Mouse (Mus musculus) heart, adult 11 months (tissue): Measurements from ENCODE around the gene Abl1.
A peak's percentile ranks its signal among the peaks of the same experiment; 100 is the strongest.

Experiments used
- DNase-seq: peaks from one replicate; pipeline ENCODE4 v3.0.0; 2022

Abl1 gene

GRCm38 (mm10) chr2:31790728-31791251 is 102.6 kb downstream of the Abl1 start:
- DNase-seq, result no peak

DNA sequence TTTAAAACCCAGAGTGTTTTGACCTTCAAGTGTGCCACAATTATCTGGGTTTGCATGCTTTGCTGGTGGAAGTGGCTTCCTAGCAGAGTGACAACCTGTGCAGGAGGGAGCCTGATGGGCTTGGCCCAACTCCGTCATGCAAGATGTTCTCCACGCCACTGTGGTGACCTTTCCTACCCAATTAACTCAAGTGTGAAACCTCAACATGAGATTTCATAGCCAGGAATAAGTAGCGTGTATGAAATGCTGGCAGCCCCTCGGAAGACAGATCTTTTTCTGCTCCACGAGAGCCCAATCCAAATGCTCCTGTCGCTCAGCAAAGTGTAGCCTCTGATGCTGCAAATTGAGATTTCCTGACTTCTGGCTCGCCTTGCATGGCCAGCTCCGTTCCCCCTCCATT is 103.1 kb downstream of the Abl1 start:
- no peak for DNase-seq

- no peak for DNase-seq
Observed at GRCm38 (mm10) chr2:31792611-31793010, 104.4 kb downstream of the Abl1 start.

DNA sequence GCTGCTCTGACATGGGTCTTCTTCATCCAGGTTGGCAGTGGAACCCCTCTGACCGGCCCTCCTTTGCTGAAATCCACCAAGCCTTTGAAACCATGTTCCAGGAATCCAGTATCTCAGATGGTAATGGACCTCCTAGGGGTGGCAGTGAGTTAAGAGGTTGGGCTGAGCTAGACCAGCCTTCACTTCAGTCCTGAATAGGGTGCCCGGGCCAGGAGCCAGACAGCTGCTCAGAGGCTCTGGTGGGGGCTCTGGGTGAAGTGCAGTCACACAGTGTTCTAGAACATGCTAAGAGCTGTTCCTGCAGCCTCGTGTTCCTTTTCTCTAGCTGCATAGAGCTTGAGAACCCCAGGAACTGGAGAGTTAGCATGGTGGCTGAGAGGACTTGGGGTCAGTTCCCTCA is 108.8 kb downstream of the Abl1 start:
- no peak for DNase-seq

- DNase-seq, result no peak
Observed at GRCm38 (mm10) chr2:31801416-31801815, 113.2 kb downstream of the Abl1 start.

- no peak for DNase-seq
Observed at GRCm38 (mm10) chr2:31802811-31803210, 114.6 kb downstream of the Abl1 start.

GRCm38 (mm10) chr2:31803480-31803879 is 115.3 kb downstream of the Abl1 start:
- no peak for DNase-seq

DNA sequence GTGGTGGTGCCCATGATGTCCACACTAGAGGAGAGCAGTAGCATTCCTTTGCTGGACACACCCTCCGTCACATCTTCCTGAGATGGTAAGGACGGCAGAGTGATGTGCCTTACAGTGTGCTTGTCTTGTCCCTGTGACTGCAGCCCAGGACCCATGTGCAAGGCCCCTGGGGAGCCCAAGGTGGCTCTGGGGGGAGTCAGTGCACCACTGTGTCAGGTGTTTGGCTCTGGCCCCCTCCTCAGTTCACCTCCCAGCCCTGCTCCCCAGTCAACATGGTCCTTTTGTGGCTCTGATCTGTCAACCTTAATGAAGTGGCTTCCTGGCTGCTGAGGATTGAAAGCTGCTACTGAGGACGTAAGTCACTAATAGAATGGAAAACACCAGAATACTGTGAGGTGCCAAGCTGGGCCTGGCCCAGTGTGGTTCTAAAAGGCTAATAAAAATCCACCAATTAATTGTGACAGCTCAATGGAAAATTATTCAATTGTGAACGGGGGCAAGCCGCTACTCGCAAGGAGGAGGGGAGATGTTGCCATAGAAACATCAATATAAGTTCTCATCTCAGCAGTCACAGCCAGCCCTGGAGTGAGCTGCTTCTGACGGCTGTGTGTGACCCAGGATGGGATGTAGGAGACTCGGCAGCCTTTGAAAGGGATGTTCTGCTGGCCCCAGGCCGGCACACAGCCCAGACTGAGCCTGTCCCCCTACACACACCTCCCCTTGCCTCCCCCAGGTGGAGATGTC is 118.6 kb downstream of the Abl1 start:
- no peak for DNase-seq

- no peak for DNase-seq
Observed at GRCm38 (mm10) chr2:31808410-31809357, 120.5 kb downstream of the Abl1 start.

DNA sequence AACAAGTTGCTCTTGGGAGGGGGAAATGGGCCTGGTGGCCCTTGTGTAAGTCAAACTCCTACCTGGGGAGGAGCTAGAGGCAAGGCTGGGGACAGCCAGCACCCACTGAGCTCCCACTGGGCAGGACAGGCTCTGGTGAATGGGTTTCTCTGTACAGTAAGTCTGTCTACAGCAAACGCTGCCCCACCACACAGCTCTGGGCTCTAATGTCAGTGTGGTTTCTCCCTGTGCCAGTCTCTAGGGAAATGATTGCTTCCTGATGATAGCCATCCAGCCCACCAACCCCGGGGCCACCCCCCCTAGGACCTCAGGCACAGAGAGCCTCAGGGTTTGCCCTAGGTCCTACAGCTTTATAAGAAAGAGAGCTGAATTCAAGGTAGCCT is 121.2 kb downstream of the Abl1 start:
- DNase-seq, result no peak

GRCm38 (mm10) chr2:31810444-31810843 is 122.3 kb downstream of the Abl1 start, which contains the start of gene Qrfp:
TSS of gene Qrfp (minus strand) at chr2:31810580.
- DNase-seq, result no peak

GRCm38 (mm10) chr2:31811086-31811958 is 123.1 kb downstream of the Abl1 start:
- DNase-seq, result no peak

- DNase-seq, result no peak
Observed at GRCm38 (mm10) chr2:31813641-31814040, 125.5 kb downstream of the Abl1 start.

- DNase-seq, result no peak
Observed at GRCm38 (mm10) chr2:31814699-31815098, 126.5 kb downstream of the Abl1 start.

- peak; percentile 95 for DNase-seq
Observed at GRCm38 (mm10) chr2:31815367-31815766, 127.2 kb downstream of the Abl1 start.

DNA sequence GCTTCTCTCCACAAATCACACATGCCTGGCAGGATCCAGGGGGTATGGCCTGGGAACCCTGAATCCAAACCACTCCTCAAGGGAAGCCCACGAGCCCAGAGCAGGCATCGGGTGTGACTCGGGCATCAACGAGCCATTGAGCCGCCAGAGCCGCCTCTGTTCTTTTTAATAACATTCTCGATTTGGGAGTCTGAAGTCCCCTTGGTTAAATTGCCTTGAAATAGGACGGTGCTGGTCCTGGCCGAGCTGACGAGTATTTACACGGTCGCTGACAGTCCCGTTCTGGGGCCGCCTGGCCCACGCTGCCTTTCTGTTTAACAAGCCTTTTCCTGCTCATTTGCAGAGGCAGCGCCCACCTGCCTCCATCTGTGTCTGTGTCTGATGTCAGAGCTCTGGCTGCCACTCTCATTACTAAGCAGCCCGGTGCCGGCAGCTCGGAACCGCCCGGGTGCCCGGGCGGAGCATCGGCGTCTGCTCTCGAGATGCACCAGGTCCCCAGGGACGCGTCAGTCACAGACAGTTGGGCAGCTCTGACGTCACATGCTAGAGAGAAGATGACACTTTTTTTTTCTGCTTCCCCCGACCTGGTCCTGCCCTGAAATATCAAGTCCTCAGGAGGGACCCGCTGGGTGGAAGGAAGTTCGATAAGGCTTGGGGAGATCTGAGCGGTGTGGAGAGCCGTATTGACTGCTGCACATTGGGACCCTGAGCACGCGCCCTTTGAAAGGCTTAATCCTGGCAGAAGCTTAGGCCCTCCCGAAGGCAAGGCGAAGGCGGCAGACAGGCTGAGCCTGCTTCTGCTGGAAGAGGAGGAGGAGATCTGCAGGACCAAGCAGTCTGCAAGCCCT is 134.6 kb downstream of the Abl1 start:
- DNase-seq, result no peak

DNA sequence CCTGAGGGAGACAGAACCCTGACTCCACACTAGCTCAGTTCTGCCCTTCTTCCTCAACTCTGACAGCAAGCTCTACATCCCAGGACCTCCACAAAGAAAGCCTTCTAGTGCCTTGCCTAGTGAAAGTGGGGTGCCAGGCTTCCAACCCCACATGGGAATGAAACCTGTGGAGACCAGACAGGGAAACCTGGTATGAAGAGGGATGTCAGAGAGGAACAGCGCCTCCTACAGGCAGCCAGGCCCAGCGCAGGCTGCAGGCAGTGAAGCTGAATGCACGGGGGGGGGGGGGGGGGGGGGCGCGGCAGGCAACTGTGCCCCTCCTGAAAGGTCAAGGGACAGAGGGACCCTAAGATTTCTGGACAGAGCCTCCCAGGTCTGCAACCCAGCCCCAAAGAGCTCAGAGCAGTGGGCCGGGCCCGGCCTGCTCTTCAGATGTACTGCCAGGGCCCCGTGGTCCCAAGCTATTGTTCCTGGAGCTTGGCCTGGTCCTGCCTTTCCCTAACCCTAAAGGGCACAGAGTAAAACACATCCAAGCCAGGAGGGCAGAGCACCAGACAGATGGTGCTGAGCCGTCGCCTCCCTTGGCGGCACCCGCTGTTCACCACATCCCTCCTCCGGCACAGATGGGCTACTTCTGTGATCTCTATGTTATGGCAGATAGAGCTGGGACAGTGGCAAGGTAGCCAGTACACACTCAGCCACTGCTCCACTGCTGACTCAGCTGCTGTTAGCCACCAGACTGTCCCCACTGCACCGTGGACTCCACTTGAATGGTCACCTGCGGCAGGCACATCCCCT is 136.0 kb downstream of the Abl1 start:
- no peak for DNase-seq

- DNase-seq, result no peak
Observed at GRCm38 (mm10) chr2:31825469-31825911, 137.3 kb downstream of the Abl1 start.

- no peak for DNase-seq
Observed at GRCm38 (mm10) chr2:31826094-31827085, 138.2 kb downstream of the Abl1 start.
